Mouse (Mus musculus) embryonic fibroblast, embryonic 13.5 days (primary cell): ENCODE measurements around the gene Smoc1.

Experiments used
- CTCF ChIP-seq: IDR thresholded peaks from 2 replicates; pipeline ENCODE4 v1.5.1; 2011; ENCODE audit warnings: mild to moderate bottlenecking, control low read depth, low read length, moderate library complexity, borderline replicate concordance; ENCODE audit not compliant: insufficient read depth
- POLR2A ChIP-seq: IDR thresholded peaks from 2 replicates; pipeline ENCODE4 v1.6.1; 2011; ENCODE audit warnings: low read depth, mild to moderate bottlenecking, control low read depth, low read length, moderate library complexity

DNA sequence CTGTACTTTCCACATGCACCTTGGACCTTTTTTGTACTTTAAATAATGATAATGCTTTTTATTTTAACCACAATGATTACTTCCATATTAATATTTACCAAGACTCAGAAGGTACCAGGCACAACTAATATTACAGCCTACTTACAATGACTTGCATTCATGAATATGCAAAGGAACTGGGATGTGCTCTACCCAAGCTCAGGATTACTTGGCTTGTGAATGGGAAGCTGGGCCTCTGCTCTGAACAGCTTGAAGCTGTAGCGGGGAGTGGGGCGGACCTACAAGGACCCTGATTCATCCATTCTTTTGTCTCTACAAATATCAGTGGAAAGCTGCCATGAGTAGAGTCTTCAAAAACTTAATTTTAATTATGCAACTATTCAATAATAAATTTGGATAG, 47.5 kb downstream of the Smoc1 start:
- TF ChIP-seq POLR2A (no peak), CTCF (no peak)
